Mouse (Mus musculus): ENCODE measurements around the gene Gm3633. TPM values are rescaled to one million over a fixed set of nuclear protein-coding genes. Genes with fewer than 3 reads are reported as not detected.
"Not testable (repeated sequence)": the region's sequence is repeated elsewhere in the genome, so short reads cannot be mapped to it uniquely, and the experiment has no call there.

The Gm3633 gene
- not detected in 2 replicates for polyA plus RNA-seq (2015; fragmentation: Nextera tagmentation; extraction: Ambion mirVana)

- not testable (repeated sequence) for H3K9ac ChIP-seq; ATAC-seq (ENCODE audit: low FRiP score, low read depth); H3K4me2 ChIP-seq (replicated peaks); H3K4me1 ChIP-seq; H3K9me3 ChIP-seq; H3K4me3 ChIP-seq; H3K27me3 ChIP-seq; H3K36me3 ChIP-seq; H3K27ac ChIP-seq
- no CpG with 5 or more reads among the region's 2 CpGs for WGBS
Measured at GRCm38 (mm10) chr14:42641817-42642216, at the start of gene Gm3633. Gene Gm3633 (minus strand): TSS chr14:42641917.

GRCm38 (mm10) chr14:42655638-42656037 is 13.9 kb upstream of the Gm3633 start, which contains the start of gene Gm10378:
Gene Gm10378 (plus strand): TSS chr14:42655938.
- no CpG with 5 or more reads among the region's 1 CpGs for WGBS
- not testable (repeated sequence) for H3K4me2 ChIP-seq (replicated peaks); H3K27me3 ChIP-seq; H3K4me1 ChIP-seq; H3K4me3 ChIP-seq; ATAC-seq (ENCODE audit: low FRiP score, low read depth); H3K27ac ChIP-seq; H3K36me3 ChIP-seq; H3K9ac ChIP-seq; H3K9me3 ChIP-seq

- not testable (repeated sequence) for H3K36me3 ChIP-seq; H3K9ac ChIP-seq; ATAC-seq (ENCODE audit: low FRiP score, low read depth); H3K27me3 ChIP-seq; H3K4me3 ChIP-seq; H3K4me2 ChIP-seq (replicated peaks); H3K4me1 ChIP-seq; H3K27ac ChIP-seq; H3K9me3 ChIP-seq
- no CpG with 5 or more reads among the region's 3 CpGs for WGBS
Measured at GRCm38 (mm10) chr14:42599782-42600181, 41.9 kb downstream of the Gm3633 start, which contains the start of gene Gm17124. Gene Gm17124 (minus strand): TSS chr14:42599882.

Small RNAs within 50 kb of the gene (microRNA-seq; reads per million reads assigned to microRNA genes)
- gene Gm23620 (not detected), gene Gm25228 (not detected)

Other genes starting within 250 kb of the Gm3633 start
- not detected in 2 replicates for gene Gm8005, start 202.2 kb downstream of the Gm3633 start, polyA plus RNA-seq (2015; fragmentation: Nextera tagmentation; extraction: Ambion mirVana)
- not detected in 2 replicates for gene Gm8011, start 178.0 kb downstream of the Gm3633 start, polyA plus RNA-seq (2015; fragmentation: Nextera tagmentation; extraction: Ambion mirVana)
- not detected in 2 replicates for gene Gm8020, start 139.6 kb downstream of the Gm3633 start, polyA plus RNA-seq (2015; fragmentation: Nextera tagmentation; extraction: Ambion mirVana)
- gene Gm8024, start 117.6 kb downstream of the Gm3633 start, polyA plus RNA-seq (2015; fragmentation: Nextera tagmentation; extraction: Ambion mirVana): not detected in 2 replicates
- not detected in 2 replicates for gene Gm17124, start 42.0 kb downstream of the Gm3633 start, polyA plus RNA-seq (2015; fragmentation: Nextera tagmentation; extraction: Ambion mirVana)
- gene Gm10378, start 14.0 kb upstream of the Gm3633 start, polyA plus RNA-seq (2015; fragmentation: Nextera tagmentation; extraction: Ambion mirVana): not detected in 2 replicates
- gene Gm3015, start 126.9 kb upstream of the Gm3633 start, polyA plus RNA-seq (2015; fragmentation: Nextera tagmentation; extraction: Ambion mirVana): not detected in 2 replicates
- not detected in 2 replicates for gene Gm10377, start 156.1 kb upstream of the Gm3633 start, polyA plus RNA-seq (2015; fragmentation: Nextera tagmentation; extraction: Ambion mirVana)
- gene Gm21977, start 211.6 kb upstream of the Gm3633 start, polyA plus RNA-seq (2015; fragmentation: Nextera tagmentation; extraction: Ambion mirVana): not detected in 2 replicates